In genomic region chr9:98538017-98538712, GRCm38 (mm10) we compare ENCODE assay signal across 9 mouse cellular contexts. TPM values are rescaled to one million over a fixed set of nuclear protein-coding genes. Genes with fewer than 3 reads are reported as not detected.
DNase-seq lines count a peak whose midpoint lies in the region; ATAC-seq and TF ChIP-seq lines count a peak whose summit lies in the region.
"Had no signal": no experiment of that assay in that cellular context is flagged by ENCODE, and none has a peak within 500 bp of the region (broad histone marks: within the 10 kb centered on the region; RNA-seq: fewer than 3 reads in every experiment).

No protein-coding gene starts in this region.

- 22% methylated on average over 13 of the region's 13 CpGs for WGBS in kidney, embryonic 16.5 days
- WGBS in hindbrain, embryonic 10.5 days, result 49% methylated on average over 13 of the region's 13 CpGs
- 43% methylated on average over 13 of the region's 13 CpGs for WGBS in midbrain, postnatal 0 days

- no peak overlapping the region for H3K9ac ChIP-seq in kidney, embryonic 16.5 days (replicated peaks; ENCODE audit: low read length)
- H3K9ac ChIP-seq in midbrain, postnatal 0 days (replicated peaks; ENCODE audit: low read length, poor library complexity, severe bottlenecking), result no peak overlapping the region

- H3K4me1 ChIP-seq in kidney, embryonic 16.5 days (ENCODE audit: insufficient read depth, low read length), result peaks cover 6% of the 10 kb centered on the region; the same call in 1 of the 2 replicates
- H3K4me1 ChIP-seq in hindbrain, embryonic 10.5 days (replicated peaks), result peaks cover 9% of the 10 kb centered on the region
- no peaks in the 10 kb centered on the region for H3K4me1 ChIP-seq in midbrain, postnatal 0 days (ENCODE audit: insufficient read depth, low read length)

- no peak overlapping the region for H3K4me3 ChIP-seq in kidney, embryonic 16.5 days (ENCODE audit: low read length)
- peak overlapping the region; percentile 13; the same call in 1 of the 2 replicates for H3K4me3 ChIP-seq in hindbrain, embryonic 10.5 days
- H3K4me3 ChIP-seq in midbrain, postnatal 0 days (ENCODE audit: low read depth, low read length), result no peak overlapping the region

- no peak; the same call in 1 of the 2 replicates for TF ChIP-seq CTCF in midbrain, postnatal 0 days (IDR thresholded peaks at IDR 0.05)

- no peaks in the 10 kb centered on the region for H3K9me3 ChIP-seq in kidney, embryonic 16.5 days (ENCODE audit: low read length)
- H3K9me3 ChIP-seq in hindbrain, embryonic 10.5 days, result no peaks in the 10 kb centered on the region
- H3K9me3 ChIP-seq in midbrain, postnatal 0 days (ENCODE audit: low read length), result no peaks in the 10 kb centered on the region

- peak; percentile 89 for ATAC-seq in kidney, embryonic 16.5 days (ENCODE audit: low FRiP score, low TSS enrichment)
- peak; percentile 58; the same call in 1 of the 2 replicates for ATAC-seq in midbrain, postnatal 0 days (ENCODE audit: low FRiP score)

- DNase-seq in kidney, postnatal 25 days, result no peak
- peak; percentile 26 for DNase-seq in brain, adult 2 months (ENCODE audit: low read depth, low spot score)
- peak; percentile 11 for DNase-seq in hindbrain, embryonic 10.5 days (ENCODE audit: low spot score)
- DNase-seq in midbrain, postnatal 0 days (ENCODE audit: low spot score), result peak; percentile 9
- no peak for DNase-seq in left cerebral cortex, adult 9 months (ENCODE audit: low spot score in 2 of 2)
- no peak for DNase-seq in frontal cortex, postnatal 10 days (ENCODE audit: low spot score in 2 of 2)
- DNase-seq in frontal cortex, postnatal 14 days (ENCODE audit: low spot score in 2 of 2), result no peak

- H3K36me3 ChIP-seq in kidney, embryonic 16.5 days (ENCODE audit: insufficient read depth, low read length), result no peaks in the 10 kb centered on the region
- H3K36me3 ChIP-seq in hindbrain, embryonic 10.5 days, result no peaks in the 10 kb centered on the region
- no peaks in the 10 kb centered on the region for H3K36me3 ChIP-seq in midbrain, postnatal 0 days (ENCODE audit: insufficient read depth, low read length)

- peak overlapping the region; percentile 40 for H3K4me2 ChIP-seq in kidney, embryonic 16.5 days (replicated peaks; ENCODE audit: low read depth, low read length)
- H3K4me2 ChIP-seq in midbrain, postnatal 0 days (ENCODE audit: low read depth, low read length, poor library complexity, severe bottlenecking), result peak overlapping the region; percentile 34

- H3K27me3 ChIP-seq in kidney, embryonic 16.5 days (ENCODE audit: insufficient read depth, low read length), result no peaks in the 10 kb centered on the region
- peaks cover 10% of the 10 kb centered on the region; the same call in 1 of the 2 replicates for H3K27me3 ChIP-seq in hindbrain, embryonic 10.5 days (ENCODE audit: insufficient read depth, poor library complexity, severe bottlenecking)
- H3K27me3 ChIP-seq in midbrain, postnatal 0 days (ENCODE audit: insufficient read depth, low read length), result no peaks in the 10 kb centered on the region

- no peak overlapping the region for H3K27ac ChIP-seq in kidney, embryonic 16.5 days (ENCODE audit: low read length)
- no peak overlapping the region for H3K27ac ChIP-seq in hindbrain, embryonic 10.5 days
- no peak overlapping the region for H3K27ac ChIP-seq in midbrain, postnatal 0 days (ENCODE audit: low read depth, low read length)

RNA-seq across cellular contexts. Expression of gene Copb2, which starts 25.4 kb away (rescaled TPM):
- polyA plus RNA-seq in kidney, embryonic 16.5 days (2015; fragmentation: Nextera tagmentation; extraction: Ambion mirVana), result 185 and 187 TPM in 2 replicates
- polyA plus RNA-seq in hindbrain, embryonic 10.5 days (2016; fragmentation: Nextera tagmentation; extraction: Ambion mirVana), result 149 and 155 TPM in 2 replicates
- 67.5 and 85.5 TPM in 2 replicates for total RNA-seq in midbrain, postnatal 0 days (2014; rRNA removed)
- polyA plus RNA-seq in midbrain, postnatal 0 days (2015; fragmentation: Nextera tagmentation; extraction: Ambion mirVana), result 93.9 and 97.5 TPM in 2 replicates

RNA-seq across cellular contexts. Expression of gene Rbp2, which starts 52.2 kb away (rescaled TPM):
- polyA plus RNA-seq in kidney, embryonic 16.5 days (2015; fragmentation: Nextera tagmentation; extraction: Ambion mirVana), result 0.59 TPM in 1 of 2 replicates, not detected in the other
- 0.77 and 1.0 TPM in 2 replicates for polyA plus RNA-seq in hindbrain, embryonic 10.5 days (2016; fragmentation: Nextera tagmentation; extraction: Ambion mirVana)
- 1.6 TPM in 1 of 2 replicates, not detected in the other for total RNA-seq in midbrain, postnatal 0 days (2014; rRNA removed)
- polyA plus RNA-seq in midbrain, postnatal 0 days (2015; fragmentation: Nextera tagmentation; extraction: Ambion mirVana), result 0.32 and 0.49 TPM in 2 replicates
- polyA plus RNA-seq: frontal cortex, adult 2 months had no signal

Comparison
In these comparisons a context has a peak if more than half of its experiments do, and no peak if none do; other contexts are left out.
1. DNase-seq: peak in brain, adult 2 months (single experiment), hindbrain, embryonic 10.5 days (single experiment) and midbrain, postnatal 0 days (single experiment); none in kidney, postnatal 25 days (0 of 2), left cerebral cortex, adult 9 months (0 of 2), frontal cortex, postnatal 10 days (0 of 2) and frontal cortex, postnatal 14 days (0 of 2).